Mouse (Mus musculus): ENCODE results near the gene Setd7.

DNA sequence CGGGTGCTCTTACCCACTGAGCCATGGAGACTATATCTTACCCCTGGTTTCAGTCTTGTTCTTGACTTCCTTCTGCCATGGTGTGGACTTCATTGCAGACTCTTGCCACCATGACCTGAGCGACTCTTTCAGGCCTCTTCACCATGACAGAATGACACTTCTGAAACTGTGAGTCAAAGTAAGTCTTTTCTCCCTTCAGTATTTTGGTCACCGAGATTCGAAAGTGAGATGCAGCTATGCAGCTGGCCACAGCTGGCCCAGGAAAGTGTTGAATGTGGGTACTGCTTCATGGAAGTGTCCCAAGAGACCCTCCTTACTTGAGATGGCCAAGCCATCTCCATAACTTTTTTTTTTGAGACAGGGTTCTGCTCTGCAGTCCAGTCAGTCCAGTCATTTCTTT lies 9.5 kb upstream of the Setd7 start:
- TF ChIP-seq EP300 (IDR thresholded peaks at IDR 0.05; ENCODE audit: low read depth) = no peak
- TF ChIP-seq CTCF (IDR thresholded peaks at IDR 0.05; ENCODE audit: low read depth) = no peak

Measured in liver, postnatal 0 days (tissue).